Mouse (Mus musculus) v-Abl transformed pro-B cells (cell line): ENCODE results near the gene Fnbp1l.

Experiments used
- in situ Hi-C, 2 experiments: fragments of 400-800 bp; cut with MboI; formaldehyde crosslinking; loops; one replicate each; pipeline ENCODE4 v1.15.1; 2025; ENCODE audit not compliant: unreplicated experiment in 2 of 2

Gene Fnbp1l

DNA sequence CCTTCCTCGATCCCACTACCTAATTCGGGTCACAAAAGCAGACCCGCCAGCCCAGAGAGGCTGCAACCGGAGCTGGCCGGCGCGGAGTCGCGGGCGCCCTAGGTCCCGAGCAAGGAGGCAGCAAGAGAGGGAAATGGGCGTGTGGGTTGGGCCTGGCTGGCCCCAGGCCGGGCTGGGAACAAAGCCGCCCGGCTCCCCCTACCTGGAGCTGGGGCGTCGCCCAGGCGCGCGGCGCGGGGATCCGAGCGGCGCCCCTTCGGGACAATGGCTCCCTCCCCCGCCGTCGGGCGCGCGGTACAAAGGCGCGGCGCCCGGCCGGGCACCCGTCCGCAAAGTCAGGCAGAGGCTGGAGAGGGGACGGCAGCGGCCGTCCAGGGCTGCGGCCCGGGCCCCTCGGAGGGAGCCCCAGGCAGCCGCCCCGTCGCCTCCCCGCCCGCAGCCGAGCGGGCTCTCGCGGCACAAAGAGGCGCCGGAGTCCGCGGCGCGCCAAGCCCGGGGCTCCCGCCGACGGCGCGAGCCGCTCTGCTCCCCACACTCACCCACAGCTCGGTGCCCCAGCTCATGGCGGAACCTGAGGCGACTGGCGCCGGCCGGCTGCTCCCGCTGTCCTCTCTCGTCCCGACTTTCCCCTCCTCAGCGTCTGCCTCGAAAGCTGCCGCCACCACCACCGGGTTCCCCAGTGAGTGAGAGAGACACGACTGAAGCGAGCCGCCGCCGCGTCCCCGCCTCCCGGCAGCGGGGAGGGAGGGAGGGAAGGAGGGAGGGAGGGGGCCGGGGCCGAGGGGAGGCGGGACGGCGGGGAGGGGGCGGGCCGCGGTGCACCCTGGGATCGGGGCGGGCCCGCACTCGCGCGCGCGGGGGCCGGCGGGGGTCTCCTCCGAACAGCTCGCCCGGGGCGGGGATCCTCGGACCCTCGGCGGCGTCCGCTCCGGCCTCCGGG lies at the start of gene Fnbp1l:
Fnbp1l (minus strand) TSS at position 725 of the 940 bp plus-strand sequence.
- in situ Hi-C loops = loop anchor here in 1 of 2 experiments (10.0 kb wide), 1 partner anchor 424 kb away; no protein-coding TSS in a partner anchor

DNA sequence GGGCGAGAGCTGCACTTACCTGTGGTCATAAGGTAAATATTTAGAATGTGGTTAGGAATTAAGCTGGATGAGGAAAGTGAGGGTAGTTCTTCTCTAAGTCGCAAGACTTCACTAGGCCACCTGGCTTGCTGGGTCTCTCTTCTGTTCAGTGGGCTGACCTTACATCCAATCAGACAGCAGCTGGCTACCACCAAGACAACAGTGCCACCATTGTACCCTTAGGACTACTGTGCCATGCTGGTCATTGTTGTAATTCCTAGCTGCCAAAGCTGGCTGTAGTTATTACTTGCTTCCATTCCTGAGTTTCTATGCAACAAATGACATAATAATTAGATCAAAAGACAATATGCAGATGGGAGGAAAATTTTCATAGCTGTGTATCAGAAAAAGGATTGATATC lies 41.3 kb upstream of the Fnbp1l start:
- in situ Hi-C loops = no loop called here

DNA sequence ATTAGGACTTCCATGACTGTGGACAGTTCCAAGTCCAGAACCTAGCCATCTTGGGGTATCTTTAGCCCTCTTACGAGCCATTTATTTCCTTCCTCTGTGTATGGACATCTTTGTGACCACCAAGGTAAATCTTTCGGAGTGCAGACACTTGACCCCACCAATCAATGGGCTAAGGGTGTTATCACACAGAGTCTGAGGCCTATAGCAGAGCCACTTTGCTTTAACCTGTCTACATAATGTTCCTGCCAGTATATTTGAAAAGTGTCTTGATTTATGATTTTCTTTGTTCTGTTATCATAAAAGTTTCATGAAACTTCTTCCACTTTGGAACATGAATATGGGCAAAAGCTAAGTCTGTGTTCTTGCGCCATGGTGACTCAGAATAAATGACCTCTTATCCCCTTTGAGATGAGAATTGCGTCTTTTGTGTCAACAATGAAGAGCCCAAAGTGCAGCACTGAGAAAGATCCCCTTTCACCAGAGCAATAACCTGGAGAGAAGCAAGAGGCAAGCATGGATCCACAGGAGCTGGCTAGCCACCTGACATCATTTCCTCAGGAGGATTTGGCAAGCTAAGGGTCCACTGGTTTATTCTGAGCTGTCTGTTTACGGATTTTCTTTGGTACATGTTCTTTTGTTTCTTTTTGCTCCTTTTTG lies 39.9 kb upstream of the Fnbp1l start:
- in situ Hi-C loops = no loop called here

DNA sequence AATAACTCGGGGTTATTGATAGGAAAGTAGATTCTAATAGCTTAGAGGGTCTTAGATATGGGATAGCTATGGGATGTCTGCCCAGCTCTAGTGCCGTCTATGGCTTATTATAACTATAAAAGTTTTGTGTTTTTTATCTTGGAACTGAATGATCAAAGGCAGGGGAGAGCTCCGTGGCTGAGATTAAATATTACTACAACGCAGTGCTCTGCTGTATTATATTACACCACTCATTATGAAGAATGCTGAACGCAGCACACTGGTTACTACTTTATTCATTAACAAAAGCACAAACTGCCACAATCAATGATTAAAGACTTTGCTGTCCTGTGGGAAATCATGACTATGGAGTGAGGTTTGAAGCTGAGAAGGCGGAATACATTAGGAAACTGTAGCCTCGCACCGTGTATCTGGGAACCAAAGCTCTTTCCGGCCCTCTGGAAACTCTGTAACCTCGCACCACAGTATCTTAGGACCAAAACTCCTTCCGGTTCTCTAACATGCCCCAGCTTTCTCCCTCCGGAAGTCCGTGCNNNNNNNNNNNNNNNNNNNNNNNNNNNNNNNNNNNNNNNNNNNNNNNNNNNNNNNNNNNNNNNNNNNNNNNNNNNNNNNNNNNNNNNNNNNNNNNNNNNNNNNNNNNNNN lies 27.8 kb upstream of the Fnbp1l start:
- in situ Hi-C loops = loop anchor here (5.0 to 25.0 kb wide), 4 partner anchors 135 to 665 kb away; no protein-coding TSS in a partner anchor

DNA sequence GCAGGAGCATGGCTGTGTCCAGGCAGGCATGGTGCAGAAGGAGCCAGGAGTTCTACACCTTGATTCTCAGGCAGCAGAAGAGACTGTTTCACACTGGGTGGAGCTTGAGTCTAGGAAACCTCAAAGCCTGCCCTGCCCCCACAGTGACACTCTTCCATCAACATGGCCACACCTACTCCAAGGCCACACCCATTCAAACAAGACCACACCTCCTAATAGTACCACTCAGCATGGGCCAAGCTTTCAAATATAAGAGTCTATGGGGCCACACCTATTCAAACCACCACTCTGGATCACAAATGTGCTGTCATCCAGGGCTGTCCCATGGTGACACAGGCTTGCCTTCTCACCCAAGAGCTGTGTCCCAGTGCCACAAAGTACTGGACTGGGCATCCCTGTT lies 20.8 kb upstream of the Fnbp1l start:
- in situ Hi-C loops = loop anchor here (5.0 to 25.0 kb wide), 5 partner anchors 265 to 753 kb away; no protein-coding TSS in a partner anchor

DNA sequence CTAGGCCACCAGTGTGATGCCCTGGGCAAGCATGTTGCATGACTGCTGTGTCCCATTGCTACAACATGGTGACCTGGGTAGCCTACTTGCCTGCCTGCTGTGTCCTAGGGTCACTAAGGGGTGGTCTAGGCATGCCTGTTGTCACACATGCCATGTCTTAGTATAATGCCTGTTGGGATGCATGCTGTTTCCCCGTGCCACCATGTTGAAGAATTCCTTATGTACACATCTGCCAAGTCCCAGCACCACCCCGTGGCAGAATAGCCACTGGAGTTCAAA lies 19.6 kb upstream of the Fnbp1l start:
- in situ Hi-C loops = loop anchor here (5.0 to 25.0 kb wide), 5 partner anchors 327 to 757 kb away; no protein-coding TSS in a partner anchor

DNA sequence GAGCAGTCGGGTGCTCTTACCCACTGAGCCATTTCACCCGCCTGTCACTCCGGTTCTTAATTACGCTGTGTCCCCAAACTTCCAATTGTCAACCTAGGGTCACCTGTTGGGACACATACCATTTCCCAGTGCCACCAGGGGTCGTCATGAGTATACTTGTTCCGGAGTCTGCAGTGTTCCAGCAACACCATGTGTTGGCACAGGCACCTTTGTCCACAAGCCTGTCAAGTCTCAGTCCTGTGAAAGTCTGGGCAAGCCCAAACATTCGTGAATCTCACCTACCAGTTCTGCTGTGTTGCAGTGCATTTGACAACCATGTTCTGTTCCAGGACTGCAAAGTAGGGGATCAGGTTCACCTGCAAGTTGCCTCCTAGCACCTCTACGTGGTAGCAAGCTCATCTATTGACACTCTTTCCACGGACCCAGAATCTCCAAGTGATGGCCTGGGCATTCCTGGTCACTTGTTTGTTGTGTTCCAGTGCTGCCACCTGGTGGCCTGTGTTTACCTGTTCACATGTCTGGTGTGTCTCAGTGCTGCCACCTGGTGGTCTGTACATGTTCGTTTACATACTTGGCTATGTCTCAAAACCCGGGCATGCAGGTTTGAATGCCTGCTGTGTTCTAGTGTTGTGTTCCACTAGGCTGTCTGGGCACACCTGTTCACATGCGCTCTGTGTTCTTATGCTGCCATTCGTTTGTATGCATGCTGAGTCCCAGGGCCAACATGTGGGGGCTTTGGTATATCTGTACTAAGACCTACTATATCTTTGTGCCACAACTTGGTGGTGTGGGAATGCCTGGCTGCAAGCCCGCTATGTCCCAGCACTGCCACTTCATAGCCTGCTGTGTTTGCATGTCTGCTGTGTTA lies 19.0 kb upstream of the Fnbp1l start:
- in situ Hi-C loops = loop anchor here (5.0 to 25.0 kb wide), 5 partner anchors 326 to 756 kb away; no protein-coding TSS in a partner anchor

DNA sequence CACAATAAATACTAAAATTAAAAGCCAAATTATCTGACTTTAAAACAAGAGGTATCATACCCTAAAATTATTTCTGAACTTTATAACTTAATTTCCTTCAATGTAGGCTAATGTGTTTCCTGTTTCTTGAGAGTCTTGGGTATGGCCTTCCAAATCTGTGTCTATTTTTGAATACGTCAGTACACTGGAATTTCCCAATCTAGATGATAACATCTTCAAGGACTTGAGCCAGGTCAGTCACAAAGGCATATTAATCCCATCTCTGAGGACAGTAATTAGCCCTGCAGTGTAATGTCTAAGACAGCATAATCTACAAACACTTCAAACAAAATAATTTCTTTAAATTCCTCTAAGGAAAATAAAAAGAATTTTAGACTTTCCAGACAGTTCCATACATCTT lies 17.8 kb upstream of the Fnbp1l start:
- in situ Hi-C loops = loop anchor here (5.0 to 25.0 kb wide), 5 partner anchors 325 to 755 kb away; no protein-coding TSS in a partner anchor

DNA sequence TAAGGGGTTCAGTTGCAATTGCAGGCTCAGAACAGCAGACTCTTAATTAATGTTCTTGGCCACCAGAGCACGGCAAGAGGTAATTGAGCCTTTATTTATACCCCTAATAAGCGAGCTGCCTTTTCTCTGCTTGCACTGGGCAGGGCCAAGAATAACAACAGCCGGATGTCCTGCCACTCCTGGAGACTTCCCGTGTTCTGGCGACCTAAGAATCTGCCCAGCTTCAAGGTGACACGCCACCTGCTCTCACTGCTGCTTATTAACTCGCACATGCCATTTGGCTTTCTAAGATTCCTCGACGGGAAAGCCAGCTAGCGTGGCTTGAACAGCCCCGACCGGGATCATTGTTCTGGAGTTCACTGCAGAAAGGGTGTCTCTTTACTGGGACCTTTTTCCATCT lies 15.7 kb upstream of the Fnbp1l start:
- in situ Hi-C loops = loop anchor here (5.0 to 25.0 kb wide), 5 partner anchors 323 to 753 kb away; no protein-coding TSS in a partner anchor

DNA sequence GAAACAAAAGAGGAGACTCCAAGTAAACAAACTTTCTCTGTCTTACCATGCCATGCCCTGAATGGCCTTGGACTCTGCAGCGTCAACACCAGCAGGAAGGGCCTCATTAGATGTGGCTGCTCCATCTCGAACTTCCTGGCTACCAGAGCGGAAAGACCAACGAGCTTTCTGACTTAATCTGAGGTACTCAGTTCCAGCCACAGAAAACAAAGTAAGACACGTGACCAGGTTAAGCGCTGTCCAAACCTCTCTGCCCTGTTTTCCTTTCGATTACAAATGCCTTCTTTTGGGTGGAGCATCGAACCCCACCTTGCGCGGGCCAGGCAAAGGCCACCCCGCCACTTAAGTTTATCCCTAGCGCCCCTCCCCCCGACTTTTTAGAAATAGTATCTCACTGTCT lies 10.1 kb upstream of the Fnbp1l start:
- in situ Hi-C loops = loop anchor here (5.0 to 25.0 kb wide), 3 partner anchors 152 to 683 kb away; no protein-coding TSS in a partner anchor

DNA sequence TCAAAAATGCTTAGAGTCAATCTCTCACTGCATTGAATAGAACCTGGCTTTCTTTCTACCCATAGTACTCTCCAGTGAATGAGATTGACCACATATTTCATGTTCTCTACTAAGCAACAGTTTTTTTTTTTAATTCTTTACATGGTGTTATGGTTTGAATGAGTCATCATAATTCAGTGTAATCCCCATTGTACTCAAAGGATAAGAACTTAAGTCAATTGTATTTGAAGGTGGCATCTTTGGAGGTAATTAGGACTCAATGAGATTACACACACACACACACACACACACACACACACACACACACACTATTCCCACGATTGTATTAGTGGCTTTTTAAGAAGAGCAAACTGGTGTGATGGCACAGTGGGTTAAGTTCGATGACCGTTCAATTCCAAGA lies 9.4 kb upstream of the Fnbp1l start:
- in situ Hi-C loops = loop anchor here (5.0 to 25.0 kb wide), 3 partner anchors 152 to 683 kb away; no protein-coding TSS in a partner anchor

DNA sequence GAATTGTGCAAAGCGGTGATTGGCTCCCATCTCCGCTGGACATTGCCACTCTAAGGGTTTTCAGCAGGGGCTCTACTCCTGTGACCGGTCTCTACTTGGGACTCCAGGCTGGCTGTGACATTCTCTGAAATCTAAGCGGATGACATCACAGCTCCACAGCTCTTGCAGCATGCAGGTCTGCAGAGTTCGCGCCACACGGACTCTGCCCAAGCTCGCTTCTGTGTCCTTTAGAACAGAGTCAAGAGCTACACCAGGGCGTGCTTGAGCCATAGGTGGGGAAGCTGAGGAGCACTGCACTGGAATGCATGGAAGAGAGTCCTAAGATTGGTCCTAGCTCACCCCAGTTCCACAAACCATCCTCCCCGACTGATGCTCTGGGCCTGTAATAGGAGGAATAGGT lies 9.0 kb upstream of the Fnbp1l start:
- in situ Hi-C loops = loop anchor here (5.0 to 25.0 kb wide), 3 partner anchors 151 to 684 kb away; no protein-coding TSS in a partner anchor

DNA sequence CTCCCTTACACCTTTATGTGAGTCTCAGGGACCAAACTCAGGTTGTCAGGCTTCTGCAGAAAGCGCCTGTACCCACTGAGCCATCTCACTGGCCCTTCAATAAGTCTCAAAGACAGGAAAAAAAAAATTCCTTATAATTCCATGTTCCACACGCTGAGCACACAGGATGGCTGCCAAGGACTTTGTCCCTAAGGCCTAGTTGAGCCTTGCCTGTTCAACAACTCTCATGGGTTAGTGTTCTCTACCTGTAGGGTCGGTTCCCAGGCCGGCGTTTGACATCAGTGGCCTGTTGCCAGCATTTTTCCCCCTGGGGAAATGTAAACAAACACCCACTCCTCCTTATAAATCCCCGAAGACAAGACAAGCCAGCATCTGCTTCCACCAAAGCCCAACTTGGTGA lies 8.3 kb upstream of the Fnbp1l start:
- in situ Hi-C loops = loop anchor here (5.0 to 25.0 kb wide), 3 partner anchors 151 to 684 kb away; no protein-coding TSS in a partner anchor

DNA sequence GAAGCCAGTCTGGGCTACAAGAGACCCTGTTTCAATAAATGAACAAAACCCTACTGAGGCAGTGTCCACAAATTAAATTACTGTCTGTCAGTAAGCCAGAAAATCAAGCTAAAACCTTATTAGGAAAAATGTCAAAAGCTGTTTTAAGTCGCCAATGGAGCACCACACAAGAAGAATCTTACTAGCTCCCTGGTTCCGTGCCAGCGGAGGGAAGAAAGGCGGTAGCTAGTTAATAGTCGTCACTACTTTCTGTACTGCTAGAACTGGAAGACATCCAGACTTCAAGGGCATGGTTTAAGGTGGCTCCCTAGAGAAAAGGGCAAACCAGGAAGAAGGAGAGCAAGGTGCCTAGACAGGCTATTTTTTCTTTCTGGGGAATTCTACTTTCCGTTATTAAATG lies 5.1 kb upstream of the Fnbp1l start:
- in situ Hi-C loops = no loop called here

DNA sequence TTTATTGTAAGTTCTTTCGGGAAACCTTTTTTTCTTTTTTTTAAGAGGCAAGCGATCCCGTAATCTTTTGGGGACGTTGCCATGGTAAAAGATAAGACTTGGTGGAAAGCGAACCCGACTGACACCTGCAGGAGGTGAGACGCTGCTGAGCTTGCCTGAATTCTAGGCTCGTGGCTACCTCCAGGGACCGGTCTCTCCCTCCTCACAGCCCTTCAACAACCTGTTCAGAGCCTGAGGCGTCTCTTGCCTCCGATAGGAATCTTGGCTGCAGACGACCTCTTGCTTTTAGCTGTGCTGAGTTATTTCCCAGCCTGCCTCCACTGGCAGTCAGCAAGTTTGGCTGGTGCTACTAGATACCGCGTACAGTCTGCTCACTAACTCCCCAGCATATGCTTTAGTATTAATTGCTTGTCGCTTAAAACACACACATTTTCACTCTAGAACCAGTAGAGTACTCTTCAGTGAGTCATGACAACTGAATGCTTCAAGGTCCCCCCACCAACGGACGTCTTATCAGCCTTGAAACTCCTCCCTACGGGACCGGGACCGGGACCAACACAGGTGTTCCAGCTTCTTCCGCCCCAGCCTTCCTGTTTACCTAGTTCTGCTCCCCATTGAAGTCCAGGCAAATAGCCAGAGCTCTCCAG lies 893 bp upstream of the Fnbp1l start:
- in situ Hi-C loops = no loop called here

DNA sequence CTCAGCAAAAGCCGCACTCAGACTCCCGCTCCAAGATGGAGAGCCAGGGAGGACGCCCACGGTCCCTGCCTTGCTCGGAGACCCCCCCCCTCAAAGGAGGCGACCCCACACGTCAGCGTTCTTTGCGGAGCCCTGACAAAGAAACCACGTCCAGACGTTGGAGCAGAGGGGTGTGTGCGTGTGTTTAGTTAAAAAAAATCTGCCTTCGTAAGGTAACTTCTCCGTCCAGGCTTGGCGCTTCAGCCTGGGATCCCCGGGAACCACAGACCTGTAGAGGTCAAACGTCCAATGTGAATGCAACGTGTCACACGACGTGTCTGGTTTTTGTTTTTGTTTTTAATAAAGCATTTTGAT lies 393 bp upstream of the Fnbp1l start:
- in situ Hi-C loops = loop anchor here in 1 of 2 experiments (10.0 kb wide), 1 partner anchor 425 kb away; no protein-coding TSS in a partner anchor

DNA sequence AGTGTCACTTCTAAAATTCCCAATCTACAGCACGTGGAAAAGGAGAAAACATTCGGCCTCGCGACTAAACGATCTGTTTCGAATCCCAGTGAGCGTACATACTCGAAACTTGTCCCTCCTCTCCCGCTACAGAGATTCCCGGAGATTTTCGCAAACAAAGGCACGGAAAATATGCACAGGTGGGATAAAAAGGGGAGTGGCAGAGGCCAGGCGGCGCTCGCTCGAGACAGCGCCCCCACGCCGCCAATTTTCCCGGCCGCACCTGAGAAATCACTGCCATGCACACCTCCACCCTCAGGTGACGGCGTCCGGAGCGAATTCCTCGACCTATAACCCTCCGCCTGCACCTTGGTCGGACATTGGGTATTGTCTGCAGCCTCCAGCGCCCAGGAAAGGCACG lies 1.1 kb downstream of the Fnbp1l start:
- in situ Hi-C loops = loop anchor here in 1 of 2 experiments (10.0 kb wide), 1 partner anchor 424 kb away; no protein-coding TSS in a partner anchor

DNA sequence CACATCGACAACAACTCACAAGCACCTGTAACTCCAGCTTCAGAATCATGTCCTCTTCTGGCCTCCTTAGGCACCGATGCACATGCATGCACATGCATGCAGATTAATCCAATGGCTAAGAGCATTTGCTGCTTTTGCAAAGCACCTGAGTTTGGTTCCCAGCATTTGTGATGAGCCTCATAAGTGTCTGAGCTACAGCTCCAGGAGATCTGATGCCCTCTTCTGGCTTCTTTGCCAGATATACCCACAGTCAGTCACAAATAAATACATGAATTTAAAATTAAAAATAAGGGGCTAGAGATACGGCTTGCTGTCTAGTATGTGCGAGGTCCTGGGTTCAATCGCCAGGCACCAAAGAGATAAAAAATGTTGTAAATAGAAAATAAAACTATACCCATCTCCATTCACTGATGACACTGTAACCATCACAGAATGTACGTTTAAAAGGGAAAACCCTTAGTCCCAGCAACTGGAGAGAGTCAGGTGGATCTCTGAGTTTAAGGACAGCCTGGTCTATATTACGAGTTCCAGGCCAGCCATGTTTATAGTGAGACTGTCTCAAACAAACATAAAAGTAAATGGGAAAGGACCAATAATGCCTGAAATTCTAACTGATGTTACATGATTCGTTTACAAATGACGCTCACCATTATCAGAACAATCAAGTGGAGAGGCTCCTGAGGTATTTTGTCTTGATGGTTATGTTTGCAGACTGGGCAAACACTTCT lies 1.7 kb downstream of the Fnbp1l start:
- in situ Hi-C loops = loop anchor here in 1 of 2 experiments (10.0 kb wide), 1 partner anchor 423 kb away; no protein-coding TSS in a partner anchor
